Mouse (Mus musculus): Measurements from ENCODE around the gene Atp11a. TPM values are rescaled to one million over a fixed set of nuclear protein-coding genes. Genes with fewer than 3 reads are reported as not detected.

Atp11a gene
- polyA plus RNA-seq (2015; fragmentation: Nextera tagmentation; extraction: Ambion mirVana): 0.82 and 1.0 TPM in 2 replicates

DNA sequence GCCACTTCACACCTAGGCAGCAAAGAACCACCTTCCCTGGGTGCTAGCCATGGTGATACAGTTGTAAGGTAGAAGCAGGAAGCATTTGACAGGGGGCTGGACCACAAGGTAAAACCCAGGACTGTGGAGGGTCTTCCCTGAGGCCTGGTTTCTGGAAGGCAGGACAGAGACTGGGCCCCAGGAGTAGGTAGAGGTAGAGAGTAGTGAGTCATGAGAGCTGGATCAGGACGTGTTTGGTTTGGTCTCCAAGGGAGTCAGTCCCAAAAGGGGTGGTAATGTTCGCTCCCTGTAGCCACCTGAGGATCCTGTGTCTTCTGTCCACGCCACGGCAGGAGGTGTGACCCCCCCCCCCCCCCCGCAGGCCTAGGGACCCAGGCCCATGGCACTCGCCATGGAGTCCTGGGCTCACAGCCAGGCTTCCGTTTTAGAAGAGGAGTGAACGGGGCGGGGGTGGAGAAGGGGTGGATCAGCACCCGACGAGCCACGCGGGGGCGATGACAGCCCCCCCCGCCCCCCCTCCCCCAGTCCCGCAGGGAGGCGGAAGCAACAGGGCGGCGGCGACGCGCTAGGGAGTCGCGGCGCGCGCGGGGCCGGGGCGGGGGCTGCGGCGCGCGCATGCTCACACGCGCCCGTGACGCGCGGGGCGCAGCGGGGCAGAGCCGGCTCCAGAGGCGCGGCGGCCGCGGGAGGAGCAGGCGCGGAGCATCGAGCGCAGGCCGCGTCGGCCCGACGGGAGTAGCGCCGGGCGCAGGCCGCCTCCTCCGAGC lies at the start of gene Atp11a:
Gene Atp11a (plus strand): TSS at position 624 of the 767 bp plus-strand sequence.
- H3K4me2 ChIP-seq: peak within 1 kb of the TSS; percentile 87
- H3K4me3 ChIP-seq (replicated peaks): peak within 1 kb of the TSS; percentile 68
- H3K36me3 ChIP-seq: no peaks in the 10 kb centered on the region
- DNase-seq (no peak), ATAC-seq (ENCODE audit: low read depth) (peak; percentile 77)
- H3K9ac ChIP-seq: peak within 1 kb of the TSS; percentile 71
- H3K27ac ChIP-seq: no peak within 1 kb of the TSS; the same call in 1 of the 2 replicates
- H3K27me3 ChIP-seq: peaks cover 57% of the 10 kb centered on the region
- H3K9me3 ChIP-seq (replicated peaks): no peaks in the 10 kb centered on the region
- 2% methylated on average over 50 of the region's 62 CpGs for WGBS (ENCODE audit: insufficient replicate concordance)
- H3K4me1 ChIP-seq (replicated peaks): peaks cover 8% of the 10 kb centered on the region; the same call in 1 of the 2 replicates

DNA sequence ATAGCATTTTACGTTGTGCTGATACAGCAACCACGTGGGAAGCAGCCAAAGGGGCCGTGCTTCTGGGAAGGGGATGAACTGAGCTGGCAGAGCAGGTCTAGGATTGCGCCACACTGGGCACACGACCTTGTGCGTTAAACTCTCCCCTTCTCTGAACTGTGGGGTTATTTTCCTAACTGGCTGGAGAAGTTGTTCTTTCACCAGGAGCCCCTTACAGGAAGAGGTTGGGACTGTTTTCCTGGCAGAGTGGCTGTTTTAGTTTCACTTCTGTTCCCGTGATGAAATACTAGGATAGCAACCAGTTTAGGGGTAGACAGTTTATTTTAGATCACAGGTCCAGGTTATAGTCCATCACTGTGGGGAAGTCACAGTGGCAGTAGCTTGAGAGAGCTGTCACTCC lies 45.2 kb upstream of the Atp11a start:
- Histone ChIP-seq H3K27ac (no peak overlapping the region), H3K9me3 (replicated peaks) (0 out of 2 replicates have a peak, but pooled peaks cover 2% of the 10 kb centered on the region), H3K4me3 (replicated peaks) (no peak overlapping the region), H3K9ac (no peak overlapping the region), H3K36me3 (no peaks in the 10 kb centered on the region), H3K27me3 (0 out of 2 replicates have a peak, but pooled peaks cover 4% of the 10 kb centered on the region), H3K4me2 (no peak overlapping the region), H3K4me1 (replicated peaks) (no peaks in the 10 kb centered on the region)
- WGBS (ENCODE audit: insufficient replicate concordance): 39% methylated on average over 7 of the region's 7 CpGs
- DNase-seq (no peak), ATAC-seq (ENCODE audit: low read depth) (no peak)

DNA sequence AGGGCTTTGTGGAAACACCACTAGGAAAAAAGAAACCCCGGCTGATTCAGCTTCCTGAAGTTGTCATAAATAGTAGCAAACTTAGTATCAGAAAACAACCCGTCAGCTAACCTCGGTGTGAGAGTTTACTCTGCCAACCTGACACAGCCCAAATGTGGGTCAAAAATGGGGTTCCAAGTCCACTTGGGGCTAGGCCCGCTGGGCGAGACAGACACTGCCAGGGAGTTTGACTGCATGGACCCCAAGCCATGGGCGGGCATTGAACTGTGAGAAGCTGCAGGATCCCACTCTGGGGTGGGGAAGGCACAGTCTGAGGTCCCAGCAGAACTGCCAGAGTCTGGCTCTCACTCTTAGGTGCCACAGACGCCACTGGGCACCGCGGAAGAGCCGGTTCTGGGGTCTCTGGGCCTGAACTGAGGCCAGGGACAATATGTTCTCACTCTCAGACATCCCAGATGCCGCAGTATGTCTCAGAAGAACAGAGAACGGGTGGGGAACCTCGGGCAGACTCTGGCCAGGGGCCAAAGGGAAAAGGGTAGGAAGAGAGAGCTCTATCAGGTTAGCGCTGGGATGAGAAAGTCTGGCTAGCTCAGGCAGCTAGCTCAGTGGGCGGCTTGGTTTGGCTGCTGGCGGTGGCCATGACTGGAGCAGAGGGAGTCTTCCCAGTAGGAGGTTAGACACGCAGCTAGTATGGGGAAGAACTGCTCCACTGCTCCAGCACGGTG lies 40.8 kb upstream of the Atp11a start:
- Histone ChIP-seq H3K27me3 (no peaks in the 10 kb centered on the region), H3K36me3 (no peaks in the 10 kb centered on the region), H3K4me3 (replicated peaks) (no peak overlapping the region), H3K27ac (no peak overlapping the region), H3K4me2 (no peak overlapping the region), H3K4me1 (replicated peaks) (peaks cover 5% of the 10 kb centered on the region; the same call in 1 of the 2 replicates), H3K9me3 (replicated peaks) (no peaks in the 10 kb centered on the region), H3K9ac (no peak overlapping the region)
- DNase-seq (no peak), ATAC-seq (ENCODE audit: low read depth) (no peak)
- WGBS (ENCODE audit: insufficient replicate concordance): 63% methylated on average over 18 of the region's 18 CpGs

DNA sequence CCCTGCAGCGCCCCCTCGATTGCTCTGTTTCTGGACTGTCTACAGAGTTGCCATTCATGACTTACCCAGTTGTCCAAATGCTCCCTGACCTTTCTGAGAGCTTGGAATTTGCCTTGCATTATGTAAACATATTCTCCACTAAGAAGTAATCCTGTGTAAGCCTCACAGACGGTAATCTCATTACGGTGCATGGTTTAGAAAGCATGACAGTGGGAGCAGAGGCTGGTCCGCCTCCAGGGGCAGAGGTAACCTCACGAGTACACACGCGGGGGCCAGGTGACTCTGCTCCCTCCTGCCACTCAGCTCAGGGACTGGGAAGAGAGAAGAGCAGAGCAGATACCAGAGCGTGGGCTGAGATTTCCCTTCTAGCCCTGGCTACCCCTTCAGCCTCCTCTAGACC lies 37.7 kb upstream of the Atp11a start:
- no peak overlapping the region for H3K4me3 ChIP-seq (replicated peaks)
- H3K9ac ChIP-seq: no peak overlapping the region
- no peak for DNase-seq
- ATAC-seq (ENCODE audit: low read depth): no peak
- WGBS (ENCODE audit: insufficient replicate concordance): 56% methylated on average over 9 of the region's 9 CpGs
- no peak overlapping the region for H3K27ac ChIP-seq
- no peak overlapping the region for H3K4me2 ChIP-seq
- 0 out of 2 replicates have a peak, but pooled peaks cover 2% of the 10 kb centered on the region for H3K27me3 ChIP-seq
- no peaks in the 10 kb centered on the region for H3K36me3 ChIP-seq
- peaks cover 5% of the 10 kb centered on the region; the same call in 1 of the 2 replicates for H3K4me1 ChIP-seq (replicated peaks)
- no peaks in the 10 kb centered on the region for H3K9me3 ChIP-seq (replicated peaks)

DNA sequence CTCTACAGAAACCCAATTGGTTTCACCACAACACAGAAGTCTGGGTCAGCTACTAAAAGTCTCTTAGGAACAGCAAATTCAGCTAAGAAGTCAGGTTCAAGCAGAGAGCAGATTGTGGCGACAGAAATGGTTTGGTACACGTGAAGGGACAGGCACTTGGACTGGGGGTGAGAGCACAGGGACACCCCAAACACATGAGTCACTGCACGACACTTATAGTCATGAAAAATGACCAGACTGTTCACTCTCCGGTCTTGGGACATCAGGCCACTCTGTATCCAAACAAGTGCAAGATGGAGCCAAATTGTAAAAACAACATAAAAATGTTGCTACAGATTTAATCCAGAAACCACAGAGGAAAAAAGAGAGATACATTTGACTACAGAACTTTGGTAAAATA lies 28.2 kb upstream of the Atp11a start:
- DNase-seq: no peak
- no peaks in the 10 kb centered on the region for H3K27me3 ChIP-seq
- H3K9me3 ChIP-seq (replicated peaks): no peaks in the 10 kb centered on the region
- H3K4me3 ChIP-seq (replicated peaks): no peak overlapping the region
- H3K4me1 ChIP-seq (replicated peaks): no peaks in the 10 kb centered on the region
- WGBS (ENCODE audit: insufficient replicate concordance): 52% methylated on average over 4 of the region's 4 CpGs
- ATAC-seq (ENCODE audit: low read depth): no peak
- H3K27ac ChIP-seq: no peak overlapping the region
- H3K36me3 ChIP-seq: no peaks in the 10 kb centered on the region
- H3K9ac ChIP-seq: no peak overlapping the region
- no peak overlapping the region for H3K4me2 ChIP-seq

DNA sequence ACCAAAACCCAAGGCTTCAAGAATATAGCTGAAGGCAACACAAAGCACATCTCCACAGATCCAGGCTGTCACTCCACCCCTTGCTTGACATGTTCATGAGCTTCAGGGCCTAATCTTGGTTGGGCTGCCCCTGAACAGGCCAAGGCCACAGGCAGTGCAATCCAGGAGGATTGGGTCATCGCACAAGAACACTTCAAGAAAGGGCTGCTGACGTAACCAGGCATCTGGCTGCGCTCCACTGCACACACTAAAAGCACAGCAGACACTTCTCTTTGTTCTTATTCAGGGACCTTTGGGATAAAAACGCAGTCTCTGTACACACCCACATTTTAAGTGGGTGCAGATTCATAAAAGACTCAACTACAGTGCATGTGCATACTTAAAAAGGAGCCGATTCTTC lies 26.0 kb upstream of the Atp11a start:
- Histone ChIP-seq H3K36me3 (no peaks in the 10 kb centered on the region), H3K9me3 (replicated peaks) (no peaks in the 10 kb centered on the region), H3K4me3 (replicated peaks) (no peak overlapping the region), H3K4me1 (replicated peaks) (no peaks in the 10 kb centered on the region), H3K9ac (no peak overlapping the region), H3K27me3 (no peaks in the 10 kb centered on the region), H3K27ac (no peak overlapping the region), H3K4me2 (no peak overlapping the region)
- DNase-seq (no peak), ATAC-seq (ENCODE audit: low read depth) (no peak)
- 68% methylated on average over 5 of the region's 5 CpGs for WGBS (ENCODE audit: insufficient replicate concordance)

DNA sequence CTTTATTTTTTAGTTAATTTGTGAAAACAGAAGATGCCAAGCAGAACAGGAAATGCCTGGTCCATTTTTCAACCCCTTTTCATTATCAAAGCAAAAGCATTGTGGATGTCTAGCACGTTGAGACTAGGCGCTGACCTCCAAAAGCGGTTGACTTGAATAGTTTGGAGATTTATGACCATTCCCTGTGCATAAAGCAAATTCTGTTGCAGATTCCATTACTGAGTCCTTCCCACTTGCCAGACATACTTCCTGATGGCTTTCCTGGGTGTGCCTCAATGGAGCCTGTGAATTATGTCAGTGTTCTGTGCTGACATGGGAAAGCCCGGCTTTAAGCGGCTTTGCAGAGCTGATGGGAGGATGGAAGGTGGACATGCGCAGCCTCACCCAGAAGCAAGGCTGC lies 24.4 kb upstream of the Atp11a start:
- H3K4me2 ChIP-seq: no peak overlapping the region
- no peaks in the 10 kb centered on the region for H3K4me1 ChIP-seq (replicated peaks)
- DNase-seq (no peak), ATAC-seq (ENCODE audit: low read depth) (no peak)
- H3K4me3 ChIP-seq (replicated peaks): no peak overlapping the region
- H3K27me3 ChIP-seq: no peaks in the 10 kb centered on the region
- 74% methylated on average over 6 of the region's 6 CpGs for WGBS (ENCODE audit: insufficient replicate concordance)
- no peak overlapping the region for H3K27ac ChIP-seq
- no peaks in the 10 kb centered on the region for H3K36me3 ChIP-seq
- no peaks in the 10 kb centered on the region for H3K9me3 ChIP-seq (replicated peaks)
- H3K9ac ChIP-seq: no peak overlapping the region

DNA sequence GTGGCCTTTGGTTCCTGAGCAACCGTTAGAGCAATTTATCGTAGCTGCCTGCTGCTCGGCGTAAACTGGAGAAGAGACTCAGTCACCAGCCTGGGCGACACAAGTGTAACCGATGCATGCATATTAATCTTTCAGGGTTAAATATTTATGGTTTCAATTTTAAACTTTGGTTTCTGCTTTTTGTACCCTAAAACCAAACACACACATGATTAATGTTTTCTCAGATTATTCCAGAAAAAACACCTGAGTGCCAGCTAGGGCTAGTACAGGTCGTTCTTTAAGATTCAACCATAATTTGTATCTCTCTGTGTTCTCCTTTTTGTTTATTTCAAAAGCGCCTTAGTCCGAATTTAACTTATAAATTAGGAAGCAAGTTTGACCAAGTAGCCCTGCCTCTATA lies 17.7 kb upstream of the Atp11a start:
- no peak overlapping the region for H3K4me3 ChIP-seq (replicated peaks)
- H3K4me1 ChIP-seq (replicated peaks): no peaks in the 10 kb centered on the region
- H3K27me3 ChIP-seq: peaks cover 7% of the 10 kb centered on the region; the same call in 1 of the 2 replicates
- DNase-seq (no peak), ATAC-seq (ENCODE audit: low read depth) (no peak)
- no peak overlapping the region for H3K9ac ChIP-seq
- no peak overlapping the region for H3K4me2 ChIP-seq
- H3K27ac ChIP-seq: no peak overlapping the region
- no peaks in the 10 kb centered on the region for H3K9me3 ChIP-seq (replicated peaks)
- no peaks in the 10 kb centered on the region for H3K36me3 ChIP-seq
- 65% methylated on average over 9 of the region's 9 CpGs for WGBS (ENCODE audit: insufficient replicate concordance)

DNA sequence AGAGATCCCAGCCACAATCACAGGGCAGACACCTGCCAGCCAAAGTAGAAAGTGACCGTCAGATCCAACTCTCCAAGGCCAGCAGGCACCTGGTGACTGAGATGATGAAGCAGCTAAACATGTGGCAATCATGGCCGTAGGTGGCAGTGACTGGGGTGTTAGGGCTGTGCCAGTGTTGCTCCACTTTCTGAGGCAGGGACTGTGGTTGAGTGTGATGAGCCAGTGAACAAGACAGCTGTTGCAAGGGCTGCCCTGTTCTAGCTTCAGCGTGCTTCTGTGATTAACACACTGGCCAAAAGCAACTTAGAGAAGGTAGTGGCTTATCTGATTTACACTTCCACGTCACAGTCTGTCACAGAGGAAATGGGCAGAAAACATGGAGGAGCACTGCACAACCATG lies 13.4 kb upstream of the Atp11a start:
- H3K4me2 ChIP-seq: no peak overlapping the region
- H3K4me1 ChIP-seq (replicated peaks): no peaks in the 10 kb centered on the region
- DNase-seq: no peak
- no peak overlapping the region for H3K4me3 ChIP-seq (replicated peaks)
- H3K9me3 ChIP-seq (replicated peaks): 0 out of 2 replicates have a peak, but pooled peaks cover 3% of the 10 kb centered on the region
- no peak overlapping the region for H3K9ac ChIP-seq
- H3K27ac ChIP-seq: no peak overlapping the region
- 0 out of 2 replicates have a peak, but pooled peaks cover 3% of the 10 kb centered on the region for H3K27me3 ChIP-seq
- no peaks in the 10 kb centered on the region for H3K36me3 ChIP-seq
- WGBS (ENCODE audit: insufficient replicate concordance): 56% methylated on average over 4 of the region's 4 CpGs
- ATAC-seq (ENCODE audit: low read depth): no peak

DNA sequence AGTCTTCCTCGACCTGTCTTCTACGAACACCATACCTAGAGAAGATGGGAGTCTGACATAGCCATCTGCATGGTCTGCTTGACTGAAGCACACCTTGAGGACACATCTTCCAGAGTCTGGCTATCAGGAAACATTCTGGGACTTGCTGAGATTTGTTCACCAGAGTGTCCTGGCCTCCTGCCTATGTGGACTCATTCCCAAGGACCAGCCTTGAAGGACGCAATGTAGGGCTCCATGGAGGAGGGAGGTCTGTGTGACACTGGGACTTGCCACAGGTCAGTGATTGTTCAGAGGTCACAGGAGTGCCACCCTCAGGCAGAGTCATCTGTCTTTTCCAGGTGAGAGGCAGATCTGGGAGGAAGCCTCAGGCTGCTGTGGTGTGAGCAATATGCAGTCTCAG lies 8.6 kb upstream of the Atp11a start:
- DNase-seq: no peak
- Histone ChIP-seq H3K9me3 (replicated peaks) (0 out of 2 replicates have a peak, but pooled peaks cover 3% of the 10 kb centered on the region), H3K27ac (no peak overlapping the region), H3K4me2 (no peak overlapping the region), H3K4me1 (replicated peaks) (no peaks in the 10 kb centered on the region), H3K27me3 (peaks cover 23% of the 10 kb centered on the region), H3K36me3 (no peaks in the 10 kb centered on the region), H3K9ac (no peak overlapping the region), H3K4me3 (replicated peaks) (no peak overlapping the region)
- WGBS (ENCODE audit: insufficient replicate concordance): 79% methylated on average over 3 of the region's 3 CpGs
- ATAC-seq (ENCODE audit: low read depth): no peak

DNA sequence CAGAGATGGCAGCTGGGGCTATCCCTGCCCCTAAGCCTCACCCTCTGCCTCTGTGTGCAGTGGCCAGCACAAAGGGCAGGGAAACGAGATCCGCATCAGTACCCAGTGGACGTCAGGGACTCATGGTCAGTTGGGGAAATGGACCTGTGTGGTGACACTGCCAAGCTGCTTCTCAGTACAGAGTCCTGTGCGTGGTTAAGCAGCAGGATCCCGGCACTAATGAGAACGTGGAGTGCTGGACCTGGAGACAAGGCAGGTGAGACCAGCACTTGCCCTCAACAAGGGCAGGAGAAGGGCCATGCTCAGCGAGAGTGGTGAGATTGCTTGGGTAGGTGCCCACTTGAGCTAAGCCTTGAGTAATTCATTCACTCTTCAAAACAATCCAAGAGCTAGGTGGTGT lies 7.7 kb upstream of the Atp11a start:
- ATAC-seq (ENCODE audit: low read depth): no peak
- 67% methylated on average over 7 of the region's 7 CpGs for WGBS (ENCODE audit: insufficient replicate concordance)
- H3K4me1 ChIP-seq (replicated peaks): no peaks in the 10 kb centered on the region

More for the DNA sequence above, 7.7 kb upstream of the Atp11a start:
- no peaks in the 10 kb centered on the region for H3K36me3 ChIP-seq
- H3K4me2 ChIP-seq: no peak overlapping the region
- 0 out of 2 replicates have a peak, but pooled peaks cover 3% of the 10 kb centered on the region for H3K9me3 ChIP-seq (replicated peaks)
- DNase-seq: no peak
- H3K27ac ChIP-seq: no peak overlapping the region
- H3K9ac ChIP-seq: no peak overlapping the region
- H3K4me3 ChIP-seq (replicated peaks): no peak overlapping the region
- H3K27me3 ChIP-seq: peaks cover 22% of the 10 kb centered on the region

All from liver, embryonic 13.5 days (tissue).